8 mouse cellular contexts compared by ENCODE assay signal in the genomic region with DNA sequence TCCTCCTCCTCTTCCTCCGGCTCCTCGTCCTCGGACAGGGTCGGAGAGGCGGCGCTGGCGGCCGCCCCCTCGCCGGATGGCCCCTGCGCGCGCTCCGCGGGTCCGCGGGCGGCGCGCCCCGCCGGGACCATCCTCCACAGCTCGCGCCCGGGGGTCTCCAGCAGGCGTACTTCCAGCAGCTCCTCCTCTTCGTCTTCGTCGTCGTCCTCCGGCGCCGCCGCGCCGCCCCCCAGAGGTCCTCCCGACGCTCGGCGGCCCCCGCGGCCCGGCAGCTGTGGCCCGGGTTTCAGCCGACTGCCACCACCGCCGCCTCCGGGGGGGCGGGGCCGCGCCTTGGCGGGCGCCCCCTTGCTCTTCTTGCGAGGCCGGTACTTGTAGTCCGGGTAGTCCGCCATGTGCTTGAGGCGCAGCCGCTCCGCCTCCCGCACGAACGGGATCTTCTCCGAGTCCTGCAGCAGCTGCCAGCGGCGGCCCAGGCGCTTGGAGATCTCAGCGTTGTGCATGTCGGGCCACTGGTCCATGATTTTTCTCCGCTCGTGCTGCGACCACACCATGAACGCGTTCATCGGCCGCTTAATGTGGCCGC. TPM values are rescaled to one million over a fixed set of nuclear protein-coding genes. Genes with fewer than 3 reads are reported as not detected.
A peak's percentile ranks its signal among the peaks of the same experiment; 100 is the strongest.
DNase-seq lines count a peak whose midpoint lies in the region; ATAC-seq and TF ChIP-seq lines count a peak whose summit lies in the region.

No protein-coding gene starts in this region.

- H3K4me2 ChIP-seq in hindbrain, embryonic 11.5 days (replicated peaks; ENCODE audit: low read depth, low read length) = peak overlapping the region; percentile 87
- peak overlapping the region; percentile 78 for H3K4me2 ChIP-seq in lung, postnatal 0 days (replicated peaks; ENCODE audit: low read depth, low read length)

- TF ChIP-seq CTCF in MEL (IDR thresholded peaks at IDR 0.05 in 2 of 3, conservative IDR thresholded peaks at IDR 0.05 in 1 of 3; ENCODE audit: control insufficient read depth in 1 of 3, insufficient read depth in 1 of 3, low read depth in 2 of 3, low read length in 3 of 3, poor library complexity in 1 of 3, severe bottlenecking in 1 of 3) = peak in 1 of 3 experiments; percentile 2; a peak in 1 of 6 replicates
- peak; percentile 13; the same call in 1 of the 2 replicates for TF ChIP-seq CTCF in lung, postnatal 0 days (IDR thresholded peaks at IDR 0.05)

- TF ChIP-seq EP300 in MEL (IDR thresholded peaks at IDR 0.05; ENCODE audit: low read depth in 1 of 2, low read length in 2 of 2) = no peak
- TF ChIP-seq EP300 in lung, postnatal 0 days (IDR thresholded peaks at IDR 0.05) = no peak

- peak; percentile 29 to 52; a peak in 1 of 4 replicates for TF ChIP-seq POLR2A in MEL (IDR thresholded peaks at IDR 0.05; ENCODE audit: control insufficient read depth in 1 of 2, insufficient read depth in 1 of 2, low read depth in 1 of 2, low read length in 2 of 2, poor library complexity in 1 of 2)

- DNase-seq in MEL (ENCODE audit: low read depth, low spot score) = peak; percentile 84
- peak; percentile 51 to 66 for DNase-seq in cerebellum, adult 18-20 months
- DNase-seq in hindbrain, embryonic 11.5 days (ENCODE audit: low spot score) = peak; percentile 83
- DNase-seq in layer of hippocampus, postnatal 14 days (ENCODE audit: low spot score in 2 of 2) = peak; percentile 85 to 88
- peak; percentile 89 for DNase-seq in lung, postnatal 0 days (ENCODE audit: low spot score)
- DNase-seq in retina, postnatal 7 days (ENCODE audit: low read depth, low spot score) = peak; percentile 71
- peak; percentile 79 for DNase-seq in thymus, postnatal 4 days

- no peak for TF ChIP-seq RAD21 in MEL (IDR thresholded peaks at IDR 0.05; ENCODE audit: low read depth, low read length)

- H3K27me3 ChIP-seq in MEL (ENCODE audit: control insufficient read depth in 1 of 2, insufficient read depth in 2 of 2, low read length in 2 of 2) = no peaks in the 10 kb centered on the region
- H3K27me3 ChIP-seq in hindbrain, embryonic 11.5 days (ENCODE audit: control insufficient read depth, insufficient read depth, low read length) = no peaks in the 10 kb centered on the region
- no peaks in the 10 kb centered on the region for H3K27me3 ChIP-seq in lung, postnatal 0 days (replicated peaks; ENCODE audit: insufficient read depth, low read length)

- peak; percentile 38 for ATAC-seq in frontal cortex, adult (ENCODE audit: low TSS enrichment)
- peak; percentile 23 for ATAC-seq in hindbrain, embryonic 11.5 days (ENCODE audit: low FRiP score)
- peak; percentile 26 for ATAC-seq in lung, postnatal 0 days

- WGBS in hindbrain, embryonic 11.5 days = under 1% methylated on average over 71 of the region's 77 CpGs
- WGBS in lung, postnatal 0 days = under 1% methylated on average over 45 of the region's 77 CpGs

- no peaks in the 10 kb centered on the region for H3K9me3 ChIP-seq in MEL (replicated peaks; ENCODE audit: insufficient read depth, low read length)
- H3K9me3 ChIP-seq in hindbrain, embryonic 11.5 days (ENCODE audit: control insufficient read depth, low read length) = no peaks in the 10 kb centered on the region
- H3K9me3 ChIP-seq in lung, postnatal 0 days (ENCODE audit: low read length) = no peaks in the 10 kb centered on the region

- peaks cover 2 to 25% of the 10 kb centered on the region in 2 experiments for H3K4me1 ChIP-seq in MEL (ENCODE audit: control insufficient read depth in 1 of 2, insufficient read depth in 2 of 2, low read length in 2 of 2)
- H3K4me1 ChIP-seq in hindbrain, embryonic 11.5 days (replicated peaks; ENCODE audit: control insufficient read depth, insufficient read depth, low read length) = peaks cover 9% of the 10 kb centered on the region; the same call in 1 of the 2 replicates
- H3K4me1 ChIP-seq in lung, postnatal 0 days (ENCODE audit: insufficient read depth, low read depth, low read length) = no peaks in the 10 kb centered on the region

- H3K4me3 ChIP-seq in MEL (ENCODE audit: control insufficient read depth in 1 of 2, insufficient read depth in 1 of 2, low read depth in 2 of 2, low read length in 2 of 2) = peak overlapping the region; percentile 85
- peak overlapping the region; percentile 79 for H3K4me3 ChIP-seq in hindbrain, embryonic 11.5 days (ENCODE audit: low read depth, low read length)
- peak overlapping the region; percentile 85 for H3K4me3 ChIP-seq in lung, postnatal 0 days (ENCODE audit: low read depth, low read length)

- H3K36me3 ChIP-seq in MEL (ENCODE audit: control insufficient read depth in 1 of 2, insufficient read depth in 2 of 2, low read length in 2 of 2) = peaks cover 0 to 6% of the 10 kb centered on the region in 2 experiments; a peak in 1 of 4 replicates
- H3K36me3 ChIP-seq in hindbrain, embryonic 11.5 days (ENCODE audit: control insufficient read depth, insufficient read depth, low read length) = no peaks in the 10 kb centered on the region
- H3K36me3 ChIP-seq in lung, postnatal 0 days (ENCODE audit: insufficient read depth, low read length) = no peaks in the 10 kb centered on the region

- H3K79me2 ChIP-seq in MEL (ENCODE audit: control insufficient read depth, insufficient read depth, low read length, poor library complexity) = peaks cover 14% of the 10 kb centered on the region

- H3K9ac ChIP-seq in MEL (ENCODE audit: control insufficient read depth, low read depth, low read length, poor library complexity, severe bottlenecking) = peak overlapping the region; percentile 95
- peak overlapping the region; percentile 96 for H3K9ac ChIP-seq in hindbrain, embryonic 11.5 days (ENCODE audit: low read depth, low read length)
- peak overlapping the region; percentile 74 for H3K9ac ChIP-seq in lung, postnatal 0 days (replicated peaks; ENCODE audit: low read depth)

- peak overlapping the region; percentile 86 for H3K27ac ChIP-seq in MEL (ENCODE audit: control insufficient read depth, low read depth, low read length)
- H3K27ac ChIP-seq in hindbrain, embryonic 11.5 days (ENCODE audit: low read depth, low read length) = peak overlapping the region; percentile 99
- peak overlapping the region; percentile 97 for H3K27ac ChIP-seq in lung, postnatal 0 days (ENCODE audit: low read length)

TF ChIP-seq in MEL, 35 proteins besides CTCF, POLR2A, EP300 and RAD21 (continues in another document):
- TF ChIP-seq MYC (IDR thresholded peaks at IDR 0.05; ENCODE audit: low read depth, low read length) (peak; percentile 41; the same call in 1 of the 2 replicates), ZNF384 (IDR thresholded peaks at IDR 0.05; ENCODE audit: low read depth, low read length) (no peak), TBP (IDR thresholded peaks at IDR 0.05; ENCODE audit: low read depth, low read length) (no peak), MAZ (IDR thresholded peaks at IDR 0.05; ENCODE audit: low read depth, low read length) (no peak), HCFC1 (IDR thresholded peaks at IDR 0.05; ENCODE audit: low read depth, low read length) (peak; percentile 66), ETS1 (IDR thresholded peaks at IDR 0.05; ENCODE audit: low read depth, low read length) (no peak), POLR2AphosphoS2 (IDR thresholded peaks at IDR 0.05; ENCODE audit: low read length) (no peak), ZKSCAN1 (IDR thresholded peaks at IDR 0.05; ENCODE audit: low read depth, low read length) (no peak), GATA1 (IDR thresholded peaks at IDR 0.05; ENCODE audit: low read depth, low read length) (no peak), JUND (IDR thresholded peaks at IDR 0.05; ENCODE audit: low read depth, low read length) (no peak), MXI1 (IDR thresholded peaks at IDR 0.05; ENCODE audit: low read depth, low read length) (peak; percentile 94)

RNA-seq across cellular contexts. Expression of a gene that starts 0.8 kb away (rescaled TPM):
- 1.5 and 2.0 TPM in 2 replicates for total RNA-seq in MEL (2012; rRNA removed)
- polyA plus RNA-seq in MEL (2012; ENCODE audit: insufficient read depth in 1 of 2, insufficient read length in 2 of 2, low read depth in 1 of 2, low replicate concordance in 2 of 2, missing spikeins in 1 of 2) = 10 to 100 TPM in 1 of 2 experiments, not detected in 1; 24.7 TPM
- polyA plus RNA-seq in hindbrain, embryonic 11.5 days (2014; fragmentation: Nextera tagmentation; extraction: Ambion mirVana) = 18.6 and 20.7 TPM in 2 replicates
- 10 to 100 TPM; 21.4 to 23.1 TPM for total RNA-seq in layer of hippocampus, postnatal 14 days (2021)
- polyA plus RNA-seq in lung, postnatal 0 days (2015; fragmentation: Nextera tagmentation; extraction: Ambion mirVana) = 3.5 and 3.9 TPM in 2 replicates

RNA-seq across cellular contexts. Expression of a gene that starts 17.7 kb away (rescaled TPM):
- total RNA-seq in MEL (2012; rRNA removed) = 5.1 and 5.7 TPM in 2 replicates
- 10 to 100 TPM in 1 of 2 experiments, not detected in 1; 12.1 TPM for polyA plus RNA-seq in MEL (2012; ENCODE audit: insufficient read depth in 1 of 2, insufficient read length in 2 of 2, low read depth in 1 of 2, low replicate concordance in 2 of 2, missing spikeins in 1 of 2)
- polyA plus RNA-seq in hindbrain, embryonic 11.5 days (2014; fragmentation: Nextera tagmentation; extraction: Ambion mirVana) = 42.9 and 45.9 TPM in 2 replicates
- 10 to 100 TPM in 1 of 2 experiments, 1 to 10 TPM in 1; 9.8 to 10.8 TPM for total RNA-seq in layer of hippocampus, postnatal 14 days (2021)
- polyA plus RNA-seq in lung, postnatal 0 days (2015; fragmentation: Nextera tagmentation; extraction: Ambion mirVana) = 17.3 TPM in 2 replicates

RNA-seq across cellular contexts. Expression of a gene that starts 18.3 kb away (rescaled TPM):
- 0.08 and 0.13 TPM in 2 replicates for total RNA-seq in MEL (2012; rRNA removed)
- under 1 TPM in 1 of 2 experiments, not detected in 1; 0.31 TPM for polyA plus RNA-seq in MEL (2012; ENCODE audit: insufficient read depth in 1 of 2, insufficient read length in 2 of 2, low read depth in 1 of 2, low replicate concordance in 2 of 2, missing spikeins in 1 of 2)
- 2.9 and 3.8 TPM in 2 replicates for polyA plus RNA-seq in hindbrain, embryonic 11.5 days (2014; fragmentation: Nextera tagmentation; extraction: Ambion mirVana)
- 1 to 10 TPM; 2.9 to 4.2 TPM for total RNA-seq in layer of hippocampus, postnatal 14 days (2021)
- polyA plus RNA-seq in lung, postnatal 0 days (2015; fragmentation: Nextera tagmentation; extraction: Ambion mirVana) = 10.7 and 14.6 TPM in 2 replicates

RNA-seq across cellular contexts. Expression of a gene that starts 20.7 kb away (rescaled TPM):
- total RNA-seq in MEL (2012; rRNA removed) = not detected in 2 replicates
- polyA plus RNA-seq in MEL (2012; ENCODE audit: insufficient read depth in 1 of 2, insufficient read length in 2 of 2, low read depth in 1 of 2, low replicate concordance in 2 of 2, missing spikeins in 1 of 2) = not detected
- polyA plus RNA-seq in hindbrain, embryonic 11.5 days (2014; fragmentation: Nextera tagmentation; extraction: Ambion mirVana) = 8.2 and 8.5 TPM in 2 replicates
- total RNA-seq in layer of hippocampus, postnatal 14 days (2021) = 10 to 100 TPM; 33.0 to 39.6 TPM
- polyA plus RNA-seq in lung, postnatal 0 days (2015; fragmentation: Nextera tagmentation; extraction: Ambion mirVana) = not detected in 2 replicates

RNA-seq across cellular contexts. Expression of a gene that starts 53.3 kb away (rescaled TPM):
- total RNA-seq in MEL (2012; rRNA removed) = 6.1 and 62.9 TPM in 2 replicates
- polyA plus RNA-seq in MEL (2012; ENCODE audit: insufficient read depth in 1 of 2, insufficient read length in 2 of 2, low read depth in 1 of 2, low replicate concordance in 2 of 2, missing spikeins in 1 of 2) = 10 to 100 TPM in 1 of 2 experiments, not detected in 1; 34.9 TPM
- 0.86 and 1.7 TPM in 2 replicates for polyA plus RNA-seq in hindbrain, embryonic 11.5 days (2014; fragmentation: Nextera tagmentation; extraction: Ambion mirVana)
- under 1 TPM; 0.53 to 0.86 TPM for total RNA-seq in layer of hippocampus, postnatal 14 days (2021)
- polyA plus RNA-seq in lung, postnatal 0 days (2015; fragmentation: Nextera tagmentation; extraction: Ambion mirVana) = 5.7 and 6.7 TPM in 2 replicates

Comparison
In these comparisons a context has a peak if more than half of its experiments do, and no peak if none do; other contexts are left out.
1. Peak in every context shown above with its lines: DNase-seq, ATAC-seq, H3K4me3 ChIP-seq and H3K27ac ChIP-seq.